Mouse (Mus musculus): ENCODE data around the gene Wdhd1. TPM values are rescaled to one million over a fixed set of nuclear protein-coding genes. Genes with fewer than 3 reads are reported as not detected.
A peak's percentile ranks its signal among the peaks of the same experiment; 100 is the strongest.

Gene Wdhd1
- total RNA-seq, 2 experiments from 2014 or later: 6.6 to 8.8 TPM

- no peak for DNase-seq (ENCODE audit: low spot score in 2 of 2)
- TF ChIP-seq CTCF (conservative IDR thresholded peaks at IDR 0.05): no peak
- peak overlapping the region; percentile 98 for H3K4me3 ChIP-seq
- peak overlapping the region; percentile 99 for H3K27ac ChIP-seq
Measured at GRCm38 (mm10) chr14:47298408-47298792, 21.7 kb upstream of the Wdhd1 start.

GRCm38 (mm10) chr14:47297785-47298407 lies 21.2 kb upstream of the Wdhd1 start, which contains the start of gene Mapk1ip1l:
Gene Mapk1ip1l (plus strand): TSS chr14:47298266.
- peak; percentile 88 to 95 for DNase-seq (ENCODE audit: low spot score in 2 of 2)
- Histone ChIP-seq H3K27ac (peak within 1 kb of the TSS; percentile 99), H3K4me3 (peak within 1 kb of the TSS; percentile 98)
- peak; percentile 100 for TF ChIP-seq CTCF (conservative IDR thresholded peaks at IDR 0.05)

- TF ChIP-seq CTCF (conservative IDR thresholded peaks at IDR 0.05): no peak
- no peak for DNase-seq (ENCODE audit: low spot score in 2 of 2)
- Histone ChIP-seq H3K4me3 (no peak overlapping the region), H3K27ac (no peak overlapping the region)
Measured at GRCm38 (mm10) chr14:47296232-47296631, 19.6 kb upstream of the Wdhd1 start.

GRCm38 (mm10) chr14:47294136-47294535 lies 17.5 kb upstream of the Wdhd1 start:
- no peak for TF ChIP-seq CTCF (conservative IDR thresholded peaks at IDR 0.05)
- no peak for DNase-seq (ENCODE audit: low spot score in 2 of 2)
- no peak overlapping the region for H3K4me3 ChIP-seq
- no peak overlapping the region for H3K27ac ChIP-seq

GRCm38 (mm10) chr14:47291772-47292171 lies 15.1 kb upstream of the Wdhd1 start:
- Histone ChIP-seq H3K27ac (no peak overlapping the region), H3K4me3 (no peak overlapping the region)
- DNase-seq (ENCODE audit: low spot score in 2 of 2): no peak
- no peak for TF ChIP-seq CTCF (conservative IDR thresholded peaks at IDR 0.05)

GRCm38 (mm10) chr14:47287021-47287420 lies 10.4 kb upstream of the Wdhd1 start:
- no peak for DNase-seq (ENCODE audit: low spot score in 2 of 2)
- H3K4me3 ChIP-seq: no peak overlapping the region
- H3K27ac ChIP-seq: no peak overlapping the region
- no peak for TF ChIP-seq CTCF (conservative IDR thresholded peaks at IDR 0.05)

GRCm38 (mm10) chr14:47286215-47286614 lies 9.6 kb upstream of the Wdhd1 start:
- no peak for TF ChIP-seq CTCF (conservative IDR thresholded peaks at IDR 0.05)
- no peak for DNase-seq (ENCODE audit: low spot score in 2 of 2)
- Histone ChIP-seq H3K4me3 (no peak overlapping the region), H3K27ac (no peak overlapping the region)

- TF ChIP-seq CTCF (conservative IDR thresholded peaks at IDR 0.05): no peak
- Histone ChIP-seq H3K4me3 (no peak overlapping the region), H3K27ac (no peak overlapping the region)
- no peak for DNase-seq (ENCODE audit: low spot score in 2 of 2)
Measured at GRCm38 (mm10) chr14:47285271-47285670, 8.6 kb upstream of the Wdhd1 start.

- no peak for DNase-seq (ENCODE audit: low spot score in 2 of 2)
- H3K27ac ChIP-seq: no peak overlapping the region
- no peak overlapping the region for H3K4me3 ChIP-seq
- TF ChIP-seq CTCF (conservative IDR thresholded peaks at IDR 0.05): no peak
Measured at GRCm38 (mm10) chr14:47283568-47283967, 6.9 kb upstream of the Wdhd1 start.

- Histone ChIP-seq H3K27ac (no peak overlapping the region), H3K4me3 (no peak overlapping the region)
- DNase-seq (ENCODE audit: low spot score in 2 of 2): no peak
- no peak for TF ChIP-seq CTCF (conservative IDR thresholded peaks at IDR 0.05)
Measured at GRCm38 (mm10) chr14:47281535-47281934, 4.9 kb upstream of the Wdhd1 start.

- Histone ChIP-seq H3K4me3 (no peak overlapping the region), H3K27ac (no peak overlapping the region)
- no peak for DNase-seq (ENCODE audit: low spot score in 2 of 2)
- peak; percentile 62 for TF ChIP-seq CTCF (conservative IDR thresholded peaks at IDR 0.05)
Measured at GRCm38 (mm10) chr14:47279058-47279457, 2.4 kb upstream of the Wdhd1 start.

GRCm38 (mm10) chr14:47276036-47276603 lies 537 bp downstream of the Wdhd1 start:
- Histone ChIP-seq H3K27ac (peak overlapping the region; percentile 94), H3K4me3 (peak overlapping the region; percentile 97)
- DNase-seq (ENCODE audit: low spot score in 2 of 2): no peak
- TF ChIP-seq CTCF (conservative IDR thresholded peaks at IDR 0.05): no peak

GRCm38 (mm10) chr14:47275417-47275816 lies 1.2 kb downstream of the Wdhd1 start:
- peak overlapping the region; percentile 97; the same call in 1 of the 2 replicates for H3K4me3 ChIP-seq
- no peak for DNase-seq (ENCODE audit: low spot score in 2 of 2)
- TF ChIP-seq CTCF (conservative IDR thresholded peaks at IDR 0.05): peak; percentile 17; the same call in 1 of the 2 replicates
- H3K27ac ChIP-seq: no peak overlapping the region

- DNase-seq (ENCODE audit: low spot score in 2 of 2): no peak
Measured at GRCm38 (mm10) chr14:47273751-47274150, 2.9 kb downstream of the Wdhd1 start.

More at GRCm38 (mm10) chr14:47273751-47274150, 2.9 kb downstream of the Wdhd1 start:
- H3K4me3 ChIP-seq: no peak overlapping the region
- no peak overlapping the region for H3K27ac ChIP-seq
- TF ChIP-seq CTCF (conservative IDR thresholded peaks at IDR 0.05): no peak
